ENCODE assay signal across 7 mouse cellular contexts in genomic region chr1:75936596-75936995, GRCm38 (mm10).
DNase-seq lines count a peak whose midpoint lies in the region; ATAC-seq and TF ChIP-seq lines count a peak whose summit lies in the region.

No protein-coding gene starts in this region.

- no peak for TF ChIP-seq CTCF in left cerebral cortex, adult 2 months (IDR thresholded peaks at IDR 0.05)

- intact Hi-C loops in left cerebral cortex, adult 2 months (cut with DNase I) = loop anchor here (5.0 to 10.0 kb wide), 2 partner anchors 96 to 548 kb away; no protein-coding TSS in a partner anchor
- intact Hi-C loops in left cerebral cortex, postnatal 10 days (cut with DNase I) = loop anchor here (10.0 kb wide), 1 partner anchor 548 kb away; no protein-coding TSS in a partner anchor
- intact Hi-C loops in heart, postnatal 25 days (cut with DNase I) = loop anchor here (5.0 to 10.0 kb wide), 3 partner anchors 76 to 1128 kb away; no protein-coding TSS in a partner anchor

- no peak overlapping the region for H3K9ac ChIP-seq in embryonic facial prominence, embryonic 14.5 days (ENCODE audit: low read depth, low read length)

- 46% methylated on average over 13 of the region's 13 CpGs for WGBS in embryonic facial prominence, embryonic 14.5 days

- peak overlapping the region; percentile 80 for H3K27ac ChIP-seq in left cerebral cortex, adult 2 months
- peak overlapping the region; percentile 24 for H3K27ac ChIP-seq in embryonic facial prominence, embryonic 14.5 days (replicated peaks; ENCODE audit: low read depth, low read length)

- ATAC-seq in embryonic facial prominence, embryonic 14.5 days (ENCODE audit: low read depth) = 0 out of 2 replicates have a peak, but pooled peaks have one; percentile 26
- no peak for ATAC-seq in megakaryocyte progenitor cell, adult 5-6 weeks (replicated peaks; ENCODE audit: poor library complexity)

- peak overlapping the region; percentile 28 for H3K4me3 ChIP-seq in left cerebral cortex, adult 2 months
- no peak overlapping the region for H3K4me3 ChIP-seq in embryonic facial prominence, embryonic 14.5 days (ENCODE audit: low read depth, low read length)

- no peaks in the 10 kb centered on the region for H3K27me3 ChIP-seq in embryonic facial prominence, embryonic 14.5 days (replicated peaks; ENCODE audit: control insufficient read depth, insufficient read depth, low read length)

- H3K9me3 ChIP-seq in embryonic facial prominence, embryonic 14.5 days (ENCODE audit: control insufficient read depth, low read length) = no peaks in the 10 kb centered on the region

- no peak for DNase-seq in left cerebral cortex, adult 2 months (ENCODE audit: extremely low spot score in 1 of 2, low spot score in 2 of 2)
- no peak for DNase-seq in left cerebral cortex, postnatal 10 days (ENCODE audit: extremely low spot score in 1 of 2, low spot score in 2 of 2)
- DNase-seq in embryonic facial prominence, embryonic 14.5 days (ENCODE audit: low spot score) = peak; percentile 75
- peak; percentile 6 for DNase-seq in heart, postnatal 25 days (ENCODE audit: low spot score)
- peak; percentile 20 for DNase-seq in right cerebral cortex, postnatal 4 days
- no peak for DNase-seq in urinary bladder, postnatal 25 days (ENCODE audit: low spot score)

- 0 out of 2 replicates have a peak overlapping the region, but pooled peaks have one; percentile 5 for H3K4me2 ChIP-seq in embryonic facial prominence, embryonic 14.5 days (ENCODE audit: low read depth, low read length)

- peaks cover 31% of the 10 kb centered on the region for H3K4me1 ChIP-seq in embryonic facial prominence, embryonic 14.5 days (ENCODE audit: control insufficient read depth, insufficient read depth, low read length)

- H3K36me3 ChIP-seq in embryonic facial prominence, embryonic 14.5 days (ENCODE audit: control insufficient read depth, insufficient read depth, low read length) = no peaks in the 10 kb centered on the region

Comparison
In these comparisons a context has a peak if more than half of its experiments do, and no peak if none do; other contexts are left out.
1. DNase-seq: peak in embryonic facial prominence, embryonic 14.5 days (single experiment), heart, postnatal 25 days (single experiment) and right cerebral cortex, postnatal 4 days (single experiment); none in left cerebral cortex, adult 2 months (0 of 2), left cerebral cortex, postnatal 10 days (0 of 2) and urinary bladder, postnatal 25 days (single experiment).